Mouse (Mus musculus): ENCODE measurements at regions not wholly inside any gene's neighbourhood (a gene's known extent, or its start where the extent isn't known, plus 50 kb on each side); places are given as distances from the start of the nearest gene placed in this dataset.

- intact Hi-C loops (cut with DNase I) = no loop called here
- DNase-seq = no peak
Observed at GRCm38 (mm10) chr12:94691341-94692029, 1000.5 kb upstream of the Flrt2 start.

DNA sequence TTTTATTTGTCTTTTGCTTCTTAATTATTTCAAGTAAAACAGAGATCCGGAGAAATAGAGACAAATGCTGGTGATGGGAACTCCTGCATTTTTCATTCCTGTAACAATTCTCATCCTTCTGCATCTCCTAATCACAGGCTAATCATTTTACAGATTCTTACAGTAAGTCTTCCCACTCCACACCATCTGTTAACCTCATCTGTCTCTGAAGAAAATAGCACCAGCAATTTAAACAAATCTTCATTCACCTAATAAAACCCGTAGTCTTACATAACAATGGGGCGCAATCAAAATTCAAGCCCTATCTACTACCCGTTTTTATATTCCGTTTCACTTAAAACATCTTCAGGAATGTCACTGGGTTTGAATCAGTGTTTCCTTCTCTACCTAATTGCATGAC, 960.6 kb upstream of the Flrt2 start:
- DNase-seq = no peak
- intact Hi-C loops (cut with DNase I) = no loop called here

- intact Hi-C loops (cut with DNase I) = no loop called here
- no peak for DNase-seq
Observed at GRCm38 (mm10) chr12:94733179-94733578, 958.8 kb upstream of the Flrt2 start.

DNA sequence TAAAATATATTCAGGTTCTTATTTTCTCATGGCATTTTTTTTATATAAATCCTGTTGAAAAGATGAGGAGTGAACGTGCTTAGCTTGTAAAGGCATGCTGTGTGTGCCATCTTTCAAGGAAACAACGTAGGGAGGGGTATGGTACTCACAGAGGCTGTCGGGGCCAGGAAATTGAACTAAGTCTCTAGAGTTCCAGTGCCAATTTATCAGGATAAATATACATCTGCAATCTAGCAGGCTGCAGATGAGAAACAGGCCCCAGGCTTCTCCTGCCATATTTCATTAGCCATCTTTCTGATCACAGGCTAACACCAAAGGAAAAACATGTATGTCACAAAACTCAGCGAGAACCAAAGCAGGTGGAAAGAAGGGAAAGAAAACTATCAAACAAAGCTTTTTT, 954.8 kb upstream of the Flrt2 start:
- DNase-seq = no peak
- intact Hi-C loops (cut with DNase I) = no loop called here

DNA sequence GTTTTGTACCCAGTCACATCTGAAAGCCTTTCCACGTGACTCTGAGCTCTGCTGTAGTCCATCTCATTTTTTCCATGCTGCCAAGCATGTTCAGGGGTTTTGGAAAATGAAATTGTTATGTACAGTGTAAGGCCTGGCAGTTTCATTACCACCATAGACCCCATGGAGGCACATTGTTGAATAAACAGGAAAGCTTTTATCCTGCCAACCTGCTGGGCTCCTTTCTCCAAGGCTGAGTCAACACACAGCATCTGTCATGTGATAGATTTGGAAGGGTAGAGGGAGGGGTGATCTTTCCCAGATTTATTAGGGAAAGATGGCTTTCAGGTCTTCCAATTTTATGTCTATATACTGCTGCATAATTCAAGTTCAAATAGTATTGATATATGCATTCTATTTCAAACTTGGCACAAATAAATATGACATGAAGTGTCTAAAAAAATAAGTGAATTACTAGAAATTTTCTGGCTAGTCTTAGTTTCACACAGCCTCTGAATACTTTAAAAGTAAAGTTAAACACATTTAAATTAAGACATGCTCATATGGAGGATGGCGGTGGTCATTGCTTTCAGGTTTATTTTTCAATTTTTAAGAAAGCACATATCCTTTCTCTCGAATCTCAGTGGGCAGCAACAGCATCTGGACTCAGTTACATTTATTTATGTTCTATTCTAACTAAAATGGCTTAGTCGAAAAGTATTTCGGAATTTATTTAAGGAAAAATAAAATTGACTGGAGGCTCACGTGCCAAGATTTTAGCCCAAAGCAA, 942.1 kb upstream of the Flrt2 start:
- intact Hi-C loops (cut with DNase I) = no loop called here
- no peak for DNase-seq

DNA sequence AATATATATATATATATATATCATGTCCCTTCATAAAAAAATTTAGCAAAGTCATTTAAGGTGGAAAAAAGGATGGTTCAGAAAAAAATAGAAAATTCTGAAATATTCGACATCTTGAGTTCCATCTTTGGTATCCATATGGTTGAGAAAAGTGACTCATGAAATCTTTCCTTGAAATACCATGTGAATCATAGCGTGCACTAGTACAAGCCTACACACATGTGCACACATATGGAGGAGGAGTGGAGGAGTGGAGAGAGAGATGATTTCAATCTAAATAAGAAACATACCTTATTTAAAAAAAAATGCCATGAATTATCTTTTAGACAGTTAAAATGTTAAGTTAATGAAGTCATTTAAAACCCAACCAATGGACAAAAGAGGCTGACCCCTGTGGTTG, 936.3 kb upstream of the Flrt2 start:
- intact Hi-C loops (cut with DNase I) = no loop called here
- no peak for DNase-seq

DNA sequence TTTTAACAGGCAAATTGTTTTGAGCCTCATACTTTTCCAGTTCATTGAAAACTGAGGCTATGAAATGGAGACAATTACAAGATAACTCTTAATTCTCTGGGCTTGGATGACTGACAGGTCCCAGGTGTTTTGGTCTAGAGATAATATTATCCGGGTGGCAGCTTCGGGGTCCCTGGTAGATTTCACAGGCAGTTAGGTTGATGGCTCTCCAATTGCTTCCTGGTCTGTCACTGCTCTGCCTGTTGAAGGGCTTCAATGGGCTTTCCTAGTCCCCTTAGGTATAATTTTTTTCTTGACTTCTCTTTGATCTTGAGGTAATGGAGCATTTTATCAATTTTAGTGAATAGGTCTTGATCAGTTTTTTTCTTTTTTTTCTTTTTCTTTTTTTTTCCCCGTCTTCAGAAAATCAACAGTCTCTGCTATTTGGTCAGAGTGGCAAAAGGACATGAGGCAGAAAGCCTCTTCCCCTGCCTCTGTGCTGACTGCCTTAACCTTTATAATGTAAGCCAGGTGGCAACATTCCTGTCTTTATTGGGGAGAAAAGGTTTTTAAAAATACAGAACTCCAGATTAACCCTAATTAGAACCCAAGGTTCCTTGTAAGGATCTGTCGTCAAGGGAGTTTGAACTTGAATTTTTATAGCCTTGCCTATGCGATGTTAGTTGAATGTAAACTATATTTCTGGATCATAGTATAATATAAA, 896.0 kb upstream of the Flrt2 start:
- intact Hi-C loops (cut with DNase I) = no loop called here
- DNase-seq = no peak

- intact Hi-C loops (cut with DNase I) = no loop called here
Observed at GRCm38 (mm10) chr12:94804692-94805091, 887.3 kb upstream of the Flrt2 start.

DNA sequence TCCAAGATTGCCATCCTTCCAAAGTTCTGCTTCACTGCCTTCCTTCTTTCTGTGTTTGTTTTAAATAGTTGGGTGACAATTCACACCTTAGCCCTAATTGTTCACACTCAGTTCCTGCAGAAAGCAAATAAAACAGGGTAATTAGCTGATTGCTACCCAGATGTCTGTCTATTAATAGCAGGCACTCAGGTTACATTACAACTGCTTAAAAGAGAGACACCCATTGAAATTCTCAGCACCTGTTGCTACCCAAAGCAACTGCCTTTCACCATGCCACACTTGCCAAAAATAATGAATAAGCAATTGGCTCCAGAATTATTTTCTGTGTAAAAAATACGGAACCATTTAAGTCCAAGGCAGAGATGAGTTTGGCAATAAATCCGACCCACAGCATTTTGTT, 860.6 kb upstream of the Flrt2 start:
- intact Hi-C loops (cut with DNase I) = no loop called here
- no peak for DNase-seq

More at GRCm38 (mm10) chr12:94804692-94805091, 887.3 kb upstream of the Flrt2 start:
- no peak for DNase-seq

- DNase-seq = no peak
Observed at GRCm38 (mm10) chr12:94862720-94863119, 829.3 kb upstream of the Flrt2 start.

DNA sequence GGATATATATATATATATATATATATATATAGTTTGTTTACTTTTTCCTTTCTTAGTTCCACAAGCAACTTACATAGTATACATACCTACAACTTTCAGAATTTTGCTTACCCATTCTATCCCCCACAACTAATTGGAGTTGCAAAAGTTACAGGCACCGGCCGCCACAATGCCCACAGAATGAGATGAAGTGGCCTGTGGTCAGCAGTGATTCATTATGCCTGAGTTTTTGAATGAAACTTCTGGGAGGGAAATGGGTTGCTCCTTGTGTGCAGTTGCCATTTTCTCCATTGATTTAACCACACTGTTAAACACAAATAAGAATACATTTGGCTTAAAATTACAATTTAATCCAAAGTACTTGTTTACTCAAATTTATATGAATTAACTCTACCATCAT, 781.2 kb upstream of the Flrt2 start:
- intact Hi-C loops (cut with DNase I) = no loop called here
- no peak for DNase-seq

More at GRCm38 (mm10) chr12:94862720-94863119, 829.3 kb upstream of the Flrt2 start:
- intact Hi-C loops (cut with DNase I) = no loop called here

DNA sequence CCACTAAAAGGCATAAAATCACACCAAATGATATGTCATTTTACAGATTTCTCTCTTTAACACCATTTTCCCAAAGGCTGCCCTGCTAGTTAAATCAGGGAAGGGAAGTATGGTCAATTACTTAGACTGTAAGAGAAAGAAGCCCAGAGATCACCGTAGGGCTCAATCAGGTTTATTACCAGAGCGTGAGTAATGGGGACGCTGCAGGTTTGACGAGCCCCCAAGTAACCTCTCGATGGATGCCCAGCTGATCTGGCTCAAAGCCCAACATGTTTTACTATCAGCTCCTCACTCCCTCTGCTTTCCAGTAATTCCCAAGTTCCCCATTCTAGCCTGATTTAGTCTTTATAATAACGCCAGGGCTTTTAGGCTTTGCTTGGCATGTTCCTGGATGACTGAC, 749.0 kb upstream of the Flrt2 start:
- DNase-seq = no peak
- intact Hi-C loops (cut with DNase I) = no loop called here

Small RNAs in the stretch of these regions (microRNA-seq; reads per million reads assigned to microRNA genes)
- gene Mir8099-2 = 0 reads per million in 2 experiments

Measured in heart, postnatal 14 days (tissue).